27 mouse cellular contexts compared by ENCODE assay signal in genomic region chr1:82773208-82773607, GRCm38 (mm10). TPM values are rescaled to one million over a fixed set of nuclear protein-coding genes. Genes with fewer than 3 reads are reported as not detected.
"Had no signal": no experiment of that assay in that cellular context is flagged by ENCODE, and none has a peak within 500 bp of the region (broad histone marks: within the 10 kb centered on the region; RNA-seq: fewer than 3 reads in every experiment).

No protein-coding gene starts in this region.

- H3K4me2 ChIP-seq: limb, embryonic 13.5 days; liver, embryonic 13.5 days; lung, embryonic 15.5 days; midbrain, embryonic 13.5 days; neural tube, embryonic 12.5 days; neural tube, embryonic 15.5 days; stomach, embryonic 15.5 days had no signal

- H3K9me3 ChIP-seq: limb, embryonic 10.5 days; liver, embryonic 13.5 days; lung, embryonic 15.5 days; midbrain, embryonic 10.5 days; midbrain, embryonic 13.5 days; neural tube, embryonic 12.5 days; neural tube, embryonic 15.5 days; stomach, embryonic 15.5 days had no signal

- H3K36me3 ChIP-seq: limb, embryonic 10.5 days; limb, embryonic 13.5 days; liver, embryonic 13.5 days; lung, embryonic 15.5 days; midbrain, embryonic 10.5 days; midbrain, embryonic 13.5 days; neural tube, embryonic 12.5 days; neural tube, embryonic 15.5 days; stomach, embryonic 15.5 days had no signal

- ATAC-seq: intestine, embryonic 16.5 days; liver, postnatal 0 days had no signal

- H3K9ac ChIP-seq: limb, embryonic 13.5 days; liver, embryonic 13.5 days; liver, postnatal 0 days; lung, embryonic 15.5 days; midbrain, embryonic 13.5 days; neural tube, embryonic 12.5 days; neural tube, embryonic 15.5 days; stomach, embryonic 15.5 days had no signal

- H3K27ac ChIP-seq: kidney, postnatal 0 days; limb, embryonic 10.5 days; limb, embryonic 13.5 days; liver, embryonic 13.5 days; lung, embryonic 15.5 days; midbrain, embryonic 10.5 days; midbrain, embryonic 13.5 days; neural tube, embryonic 12.5 days; neural tube, embryonic 15.5 days; stomach, embryonic 15.5 days had no signal

- H3K4me3 ChIP-seq: limb, embryonic 10.5 days; limb, embryonic 13.5 days; liver, embryonic 13.5 days; lung, embryonic 15.5 days; megakaryocyte, embryonic 14.5 days; midbrain, embryonic 10.5 days; midbrain, embryonic 13.5 days; neural tube, embryonic 12.5 days; neural tube, embryonic 15.5 days; stomach, embryonic 15.5 days had no signal

- H3K27me3 ChIP-seq: limb, embryonic 13.5 days; liver, embryonic 13.5 days; lung, embryonic 15.5 days; megakaryocyte, embryonic 14.5 days; midbrain, embryonic 13.5 days; neural tube, embryonic 12.5 days; neural tube, embryonic 15.5 days; stomach, embryonic 15.5 days had no signal

- DNase-seq: kidney, adult 2 months; kidney, postnatal 36 days; layer of hippocampus, postnatal 36 days; liver; liver, embryonic 13.5 days; liver, postnatal 0 days; right cerebral cortex, adult 18-20 months; right cerebral cortex, postnatal 14 days; right cerebral cortex, postnatal 4 days; spleen, adult 18-20 months; thymus, postnatal 25 days had no signal

- H3K4me1 ChIP-seq: limb, embryonic 10.5 days; limb, embryonic 13.5 days; liver, embryonic 13.5 days; lung, embryonic 15.5 days; midbrain, embryonic 10.5 days; midbrain, embryonic 13.5 days; neural tube, embryonic 12.5 days; neural tube, embryonic 15.5 days; stomach, embryonic 15.5 days had no signal

RNA-seq across cellular contexts. Expression of gene Gm47791, which starts 2.2 kb away (rescaled TPM):
- total RNA-seq: layer of hippocampus, adult 8-10 months; layer of hippocampus, postnatal 10 days; layer of hippocampus, postnatal 36 days; left cerebral cortex, postnatal 25 days had no signal
- polyA plus RNA-seq: intestine, embryonic 16.5 days; kidney, adult 2 months; kidney, embryonic 14.5 days; kidney, postnatal 0 days; limb, embryonic 10.5 days; limb, embryonic 13.5 days; liver, embryonic 13.5 days; liver, postnatal 0 days; lung, embryonic 15.5 days; midbrain, embryonic 10.5 days; midbrain, embryonic 13.5 days; neural tube, embryonic 12.5 days; neural tube, embryonic 15.5 days; stomach, embryonic 15.5 days; thymus, postnatal 0 days had no signal

RNA-seq across cellular contexts. Expression of gene Tm4sf20, which starts 4.9 kb away (rescaled TPM):
- total RNA-seq: layer of hippocampus, adult 8-10 months; layer of hippocampus, postnatal 10 days; layer of hippocampus, postnatal 36 days; left cerebral cortex, postnatal 25 days had no signal
- polyA plus RNA-seq: kidney, adult 2 months; limb, embryonic 10.5 days; liver, embryonic 13.5 days; liver, postnatal 0 days; midbrain, embryonic 10.5 days; neural tube, embryonic 15.5 days had no signal
